Mouse (Mus musculus) liver, embryonic 18 days (tissue): ENCODE measurements around the gene Kcnq5. TPM values are rescaled to one million over a fixed set of nuclear protein-coding genes. Genes with fewer than 3 reads are reported as not detected.

Experiments used
- polyA plus RNA-seq: library from polyadenylated mRNA; depleted of rRNA; stranded (reverse); fragments of >200 nt; gene quantifications from 2 replicates; pipeline ENCODE4 v1.2.3, GENCODE M21; 2012; rRNA removed

Gene Kcnq5
- 0.10 and 0.11 TPM in 2 replicates for polyA plus RNA-seq

GRCm38 (mm10) chr1:21961251-21962082 lies at the start of gene Kcnq5:
Gene Kcnq5, minus strand, starts transcription at chr1:21961942.

GRCm38 (mm10) chr1:21383256-21383655 lies 578.5 kb downstream of the Kcnq5 start, which contains the start of gene Khdc1b:
Gene Khdc1b, plus strand, starts transcription at chr1:21383556.

GRCm38 (mm10) chr1:21368031-21368430 lies 593.7 kb downstream of the Kcnq5 start, which contains the start of gene Khdc1c:
Gene Khdc1c, plus strand, starts transcription at chr1:21368331.

GRCm38 (mm10) chr1:21349341-21349740 lies 612.4 kb downstream of the Kcnq5 start, which contains the start of gene Khdc1a:
Gene Khdc1a, plus strand, starts transcription at chr1:21349641.

